In the genomic region with DNA sequence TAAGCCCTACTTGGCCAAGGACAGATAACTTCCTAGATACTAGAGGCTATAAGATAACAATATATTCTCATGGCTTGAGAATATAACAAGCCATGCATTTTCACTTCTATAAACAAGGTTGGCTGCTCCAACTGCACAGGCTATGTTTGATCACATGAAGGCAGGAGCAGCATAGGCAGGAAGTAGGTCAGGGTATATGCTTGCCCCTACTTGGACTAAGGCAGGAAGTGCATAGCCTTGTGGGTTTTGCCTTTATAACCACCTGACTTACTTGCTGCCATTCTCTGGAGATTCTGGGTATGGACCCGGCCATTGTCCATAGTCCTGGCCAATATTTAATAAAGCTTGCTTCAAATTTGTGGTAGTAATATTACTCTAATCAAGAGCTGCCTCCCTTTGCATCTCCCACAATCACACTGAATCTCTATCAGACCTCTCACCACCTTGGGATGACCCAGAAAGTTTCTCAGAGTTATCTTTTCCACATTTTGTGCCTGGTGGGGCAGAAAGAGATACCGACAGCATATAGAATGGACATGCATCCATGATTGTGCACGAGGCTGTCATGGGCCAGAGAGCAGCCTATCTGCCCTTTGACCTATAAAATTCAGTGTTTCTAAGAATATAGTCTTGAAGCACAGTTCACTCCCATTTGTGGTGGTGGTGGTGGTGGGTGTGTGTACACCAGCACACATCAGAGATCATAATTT, we compare ENCODE assay signal across 9 mouse cellular contexts.
DNase-seq lines count a peak whose midpoint lies in the region; ATAC-seq and TF ChIP-seq lines count a peak whose summit lies in the region.
"Had no signal": no experiment of that assay in that cellular context is flagged by ENCODE, and none has a peak within 500 bp of the region (broad histone marks: within the 10 kb centered on the region; RNA-seq: fewer than 3 reads in every experiment).

No protein-coding gene starts in this region.

- no peak overlapping the region for H3K4me3 ChIP-seq in kidney, embryonic 14.5 days (ENCODE audit: low read length)
- H3K4me3 ChIP-seq in ES-Bruce4 (ENCODE audit: low read depth, low read length), result no peak overlapping the region
- peak overlapping the region; percentile 37 for H3K4me3 ChIP-seq in embryonic facial prominence, embryonic 10.5 days
- H3K4me3 ChIP-seq in forebrain, embryonic 14.5 days (ENCODE audit: low read depth, low read length), result no peak overlapping the region
- H3K4me3 ChIP-seq: myocyte had no signal

- no peaks in the 10 kb centered on the region for H3K36me3 ChIP-seq in kidney, embryonic 14.5 days (ENCODE audit: control insufficient read depth, insufficient read depth, low read length)
- no peaks in the 10 kb centered on the region for H3K36me3 ChIP-seq in ES-Bruce4 (ENCODE audit: control insufficient read depth, insufficient read depth, low read length, poor library complexity, severe bottlenecking)
- no peaks in the 10 kb centered on the region for H3K36me3 ChIP-seq in embryonic facial prominence, embryonic 10.5 days (replicated peaks)
- no peaks in the 10 kb centered on the region for H3K36me3 ChIP-seq in forebrain, embryonic 14.5 days (ENCODE audit: control insufficient read depth, insufficient read depth, low read length)

- DNase-seq in kidney, postnatal 36 days, result no peak
- no peak for DNase-seq in embryonic facial prominence, embryonic 10.5 days (ENCODE audit: low spot score)
- DNase-seq in forebrain, embryonic 14.5 days (ENCODE audit: low spot score), result no peak
- no peak for DNase-seq in adrenal gland, postnatal 10 days

- H3K4me1 ChIP-seq in kidney, embryonic 14.5 days (ENCODE audit: control insufficient read depth, insufficient read depth, low read length), result peaks cover 17% of the 10 kb centered on the region
- peaks cover 3% of the 10 kb centered on the region for H3K4me1 ChIP-seq in ES-Bruce4 (ENCODE audit: control insufficient read depth, insufficient read depth, low read length)
- H3K4me1 ChIP-seq in embryonic facial prominence, embryonic 10.5 days, result peaks cover 24% of the 10 kb centered on the region
- peaks cover 9% of the 10 kb centered on the region; the same call in 1 of the 2 replicates for H3K4me1 ChIP-seq in forebrain, embryonic 14.5 days (ENCODE audit: control insufficient read depth, insufficient read depth, low read length)

- no peak for TF ChIP-seq CTCF in ES-Bruce4 (IDR thresholded peaks at IDR 0.05; ENCODE audit: low read depth, low read length)

- ATAC-seq in kidney, embryonic 14.5 days (ENCODE audit: low FRiP score, low TSS enrichment), result no peak
- peak; percentile 59 for ATAC-seq in megakaryocyte-erythroid progenitor cell, adult 5-6 weeks (replicated peaks; ENCODE audit: low FRiP score, low TSS enrichment, poor library complexity, severe bottlenecking)
- ATAC-seq in forebrain, embryonic 14.5 days, result no peak

- TF ChIP-seq POLR2A in ES-Bruce4 (IDR thresholded peaks at IDR 0.05; ENCODE audit: insufficient read depth, low read length), result no peak

- H3K9me3 ChIP-seq in kidney, embryonic 14.5 days (ENCODE audit: control insufficient read depth, low read length), result no peaks in the 10 kb centered on the region
- H3K9me3 ChIP-seq in ES-Bruce4 (replicated peaks; ENCODE audit: control insufficient read depth, insufficient read depth, low read length, poor library complexity, severe bottlenecking), result peaks cover 5% of the 10 kb centered on the region
- H3K9me3 ChIP-seq in embryonic facial prominence, embryonic 10.5 days, result peaks cover 4% of the 10 kb centered on the region; the same call in 1 of the 2 replicates
- no peaks in the 10 kb centered on the region for H3K9me3 ChIP-seq in forebrain, embryonic 14.5 days (replicated peaks; ENCODE audit: control insufficient read depth, low read length)

- no peak overlapping the region for H3K4me2 ChIP-seq in kidney, embryonic 14.5 days (replicated peaks; ENCODE audit: low read depth, low read length)
- H3K4me2 ChIP-seq in forebrain, embryonic 14.5 days (ENCODE audit: low read length), result no peak overlapping the region

- WGBS in kidney, embryonic 14.5 days, result 71% methylated on average over 3 of the region's 3 CpGs
- WGBS in embryonic facial prominence, embryonic 10.5 days, result 66% methylated on average over 3 of the region's 3 CpGs
- 88% methylated on average over 3 of the region's 3 CpGs for WGBS in forebrain, embryonic 14.5 days

- H3K27ac ChIP-seq in kidney, embryonic 14.5 days (ENCODE audit: low read depth, low read length), result peak overlapping the region; percentile 85
- peak overlapping the region; percentile 92 for H3K27ac ChIP-seq in ES-Bruce4 (ENCODE audit: insufficient read depth, low read length)
- H3K27ac ChIP-seq in embryonic facial prominence, embryonic 10.5 days (replicated peaks), result peak overlapping the region; percentile 91
- H3K27ac ChIP-seq in forebrain, embryonic 14.5 days (ENCODE audit: low read depth, low read length), result no peak overlapping the region

- no peaks in the 10 kb centered on the region for H3K27me3 ChIP-seq in kidney, embryonic 14.5 days (ENCODE audit: control insufficient read depth, insufficient read depth, low read length)
- H3K27me3 ChIP-seq in ES-Bruce4 (ENCODE audit: control insufficient read depth, insufficient read depth, low read length, poor library complexity, severe bottlenecking), result no peaks in the 10 kb centered on the region
- H3K27me3 ChIP-seq in embryonic facial prominence, embryonic 10.5 days (replicated peaks; ENCODE audit: low read depth, poor library complexity, severe bottlenecking), result no peaks in the 10 kb centered on the region
- H3K27me3 ChIP-seq in forebrain, embryonic 14.5 days (replicated peaks; ENCODE audit: control insufficient read depth, insufficient read depth, low read length), result no peaks in the 10 kb centered on the region
- H3K27me3 ChIP-seq: Patski had no signal

- no peak for TF ChIP-seq EP300 in ES-Bruce4 (IDR thresholded peaks at IDR 0.05; ENCODE audit: insufficient read depth, low read depth, low read length)

- H3K9ac ChIP-seq in kidney, embryonic 14.5 days (ENCODE audit: low read depth, low read length), result no peak overlapping the region
- H3K9ac ChIP-seq in ES-Bruce4 (ENCODE audit: low read depth, poor library complexity, severe bottlenecking), result 0 out of 2 replicates have a peak overlapping the region, but pooled peaks have one; percentile 18
- no peak overlapping the region for H3K9ac ChIP-seq in forebrain, embryonic 14.5 days (ENCODE audit: low read length)
